Mouse (Mus musculus) intestine, embryonic 16.5 days (tissue): ENCODE data around the gene Gm45234. TPM values are rescaled to one million over a fixed set of nuclear protein-coding genes. Genes with fewer than 3 reads are reported as not detected.

Experiments
- ATAC-seq: fragments of 200-750 bp; cut with Nextera tagmentation; 2 replicates; pipeline ENCODE4 v1.8.0; 2017; ENCODE audit warnings: moderate TSS enrichment, moderate library complexity
- H3K27ac ChIP-seq: fragments of 300-500 bp; sonication (generic); 2 replicates; pipeline ENCODE4 v1.5.1; 2014; ENCODE audit warnings: mild to moderate bottlenecking, low read length
- H3K27me3 ChIP-seq: fragments of 300-500 bp; sonication (generic); replicated peaks from 2 replicates; pipeline ENCODE4 v1.6.1; 2014; ENCODE audit warnings: low read length, control low read depth, mixed read lengths; ENCODE audit not compliant: control insufficient read depth, insufficient read depth
- H3K36me3 ChIP-seq: fragments of 300-500 bp; sonication (generic); 2 replicates; pipeline ENCODE4 v1.6.1; 2014; ENCODE audit warnings: low read length, control low read depth; ENCODE audit not compliant: control insufficient read depth, insufficient read depth
- H3K4me1 ChIP-seq: fragments of 300-500 bp; sonication (generic); 2 replicates; pipeline ENCODE4 v1.6.1; 2014; ENCODE audit warnings: low read length, control low read depth, mixed read lengths; ENCODE audit not compliant: control insufficient read depth, insufficient read depth
- H3K4me2 ChIP-seq: fragments of 300-500 bp; sonication (generic); 2 replicates; pipeline ENCODE4 v1.6.1; 2014; ENCODE audit warnings: low read depth, low read length, control low read depth
- H3K4me3 ChIP-seq: fragments of 300-500 bp; sonication (generic); 2 replicates; pipeline ENCODE4 v1.5.1; 2014; ENCODE audit warnings: mild to moderate bottlenecking, low read length
- H3K9ac ChIP-seq: fragments of 300-500 bp; sonication (generic); 2 replicates; pipeline ENCODE4 v1.6.1; 2014; ENCODE audit warnings: low read depth, low read length
- H3K9me3 ChIP-seq: fragments of 300-500 bp; sonication (generic); 2 replicates; pipeline ENCODE4 v1.6.1; 2016; ENCODE audit warnings: low read length, control low read depth; ENCODE audit not compliant: control insufficient read depth
- WGBS: fragments of 180-500 bp; shearing (Covaris S2); extraction: QIAGEN DNeasy Blood & Tissue Kit; methylation state at CpG from one replicate; pipeline ENCODE4 v1.1.7; 2014; 5-methylcytosine and 5-hydroxymethylcytosine counted together
- polyA plus RNA-seq: library from polyadenylated mRNA; unstranded; fragments of >200 nt; fragmentation: Nextera tagmentation; extraction: Ambion mirVana; gene quantifications from 2 replicates; pipeline ENCODE4 v1.2.1, GENCODE M21; 2015

Gm45234 gene
- polyA plus RNA-seq, 1 experiment from 2014 or later: not detected

DNA sequence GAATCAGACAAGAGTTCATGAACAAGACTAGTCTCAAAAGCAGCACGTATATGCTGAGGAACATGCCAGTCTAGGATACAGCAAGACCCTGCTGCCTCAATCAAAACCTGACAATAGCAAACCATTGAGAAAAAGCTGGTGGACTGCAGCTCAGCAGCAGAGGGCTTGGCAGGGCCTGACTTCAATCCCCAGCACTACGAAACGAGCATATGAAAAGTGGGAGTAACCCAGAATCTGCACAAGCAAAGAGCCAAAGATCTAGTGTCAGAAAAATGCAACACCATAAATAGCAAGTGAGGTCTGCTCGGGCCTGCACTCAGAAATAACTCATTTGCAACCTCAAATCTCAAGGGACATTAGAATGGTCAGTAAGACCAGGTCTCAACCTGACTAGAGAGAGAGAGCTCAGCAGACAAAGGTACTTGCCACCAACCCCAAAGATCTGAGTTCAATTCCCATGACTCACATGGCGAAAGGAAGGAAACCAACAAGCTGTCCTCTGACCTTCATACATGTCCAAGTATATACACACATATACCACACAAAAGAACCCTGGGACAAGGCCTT is 49.7 kb downstream of the Gm45234 start:
- Histone ChIP-seq H3K4me3 (no peak overlapping the region), H3K4me2 (no peak overlapping the region), H3K9ac (no peak overlapping the region), H3K27me3 (no peaks in the 10 kb centered on the region), H3K36me3 (peaks cover 24% of the 10 kb centered on the region), H3K4me1 (peaks cover 23% of the 10 kb centered on the region), H3K9me3 (no peaks in the 10 kb centered on the region), H3K27ac (no peak overlapping the region)
- ATAC-seq: no peak
- 83% methylated on average over 5 of the region's 5 CpGs for WGBS

DNA sequence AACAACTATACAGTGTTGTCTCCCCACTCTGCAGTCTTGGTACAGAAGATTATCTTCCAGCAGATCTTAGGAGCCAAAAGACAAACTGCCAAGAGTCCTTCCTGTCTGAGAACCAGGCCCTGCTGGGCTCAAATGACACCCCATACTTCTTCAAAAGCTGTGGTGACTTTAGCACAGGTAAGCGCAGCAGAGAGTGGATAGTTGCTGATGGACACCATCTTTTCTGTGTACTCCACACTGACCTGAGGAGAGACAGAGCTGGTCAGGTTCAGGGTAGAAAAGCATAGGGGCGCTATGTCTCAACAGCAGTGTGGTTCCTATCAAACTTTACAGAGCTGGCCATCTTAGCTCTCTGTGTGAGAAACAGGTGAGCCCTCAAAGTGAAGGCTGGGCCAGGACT is 51.4 kb downstream of the Gm45234 start:
- H3K4me1 ChIP-seq: peaks cover 11% of the 10 kb centered on the region
- WGBS: 95% methylated on average over 2 of the region's 2 CpGs
- no peaks in the 10 kb centered on the region for H3K27me3 ChIP-seq
- H3K9ac ChIP-seq: no peak overlapping the region
- no peak overlapping the region for H3K27ac ChIP-seq
- no peak overlapping the region for H3K4me2 ChIP-seq
- H3K36me3 ChIP-seq: peaks cover 24% of the 10 kb centered on the region
- no peak for ATAC-seq
- no peaks in the 10 kb centered on the region for H3K9me3 ChIP-seq
- H3K4me3 ChIP-seq: no peak overlapping the region

DNA sequence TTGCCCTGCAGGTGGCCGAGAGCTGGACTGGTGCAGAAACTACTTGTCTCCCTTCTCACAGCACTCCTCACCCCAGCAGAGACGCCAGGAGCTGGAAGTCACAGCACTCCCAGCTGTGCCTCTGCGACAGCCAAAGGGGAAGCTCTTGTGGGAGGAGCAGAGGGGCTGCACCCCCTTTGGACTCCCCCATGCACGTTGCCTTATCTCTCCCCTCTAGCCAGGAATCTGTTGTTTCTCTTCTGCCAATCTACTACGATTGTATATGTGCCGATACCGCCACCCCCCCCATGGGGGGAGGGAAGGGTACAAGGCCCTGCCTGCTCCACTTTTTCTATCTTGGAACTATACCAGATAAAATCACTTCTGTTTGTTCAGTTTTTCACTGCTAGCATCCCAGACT is 52.0 kb downstream of the Gm45234 start:
- Histone ChIP-seq H3K9me3 (no peaks in the 10 kb centered on the region), H3K36me3 (peaks cover 24% of the 10 kb centered on the region), H3K27me3 (no peaks in the 10 kb centered on the region), H3K4me3 (no peak overlapping the region), H3K27ac (no peak overlapping the region), H3K4me1 (peaks cover 6% of the 10 kb centered on the region), H3K9ac (no peak overlapping the region), H3K4me2 (no peak overlapping the region)
- WGBS: 76% methylated on average over 7 of the region's 7 CpGs
- ATAC-seq: no peak

DNA sequence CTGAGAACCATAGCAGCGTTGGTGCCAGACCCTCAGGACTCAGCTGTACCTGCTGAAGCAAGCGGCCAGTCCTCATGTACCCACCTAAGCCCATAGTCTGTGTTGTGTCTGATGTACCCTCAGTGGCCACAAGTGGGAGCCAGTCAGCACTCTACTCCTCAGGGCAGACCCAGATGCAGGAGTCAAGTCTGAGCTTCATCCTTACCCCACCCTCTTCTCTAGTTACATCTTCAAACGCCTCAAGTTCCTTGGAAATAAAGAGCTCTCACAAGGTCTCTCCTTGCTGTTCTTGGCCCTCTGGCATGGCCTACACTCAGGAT is 53.1 kb downstream of the Gm45234 start:
- no peak overlapping the region for H3K27ac ChIP-seq
- WGBS: 42% methylated on average over 3 of the region's 3 CpGs
- no peak overlapping the region for H3K9ac ChIP-seq
- H3K4me2 ChIP-seq: no peak overlapping the region
- ATAC-seq: peak; percentile 55
- H3K36me3 ChIP-seq: peaks cover 21% of the 10 kb centered on the region
- H3K27me3 ChIP-seq: no peaks in the 10 kb centered on the region
- no peak overlapping the region for H3K4me3 ChIP-seq
- H3K4me1 ChIP-seq: no peaks in the 10 kb centered on the region; the same call in 1 of the 2 replicates
- no peaks in the 10 kb centered on the region for H3K9me3 ChIP-seq

DNA sequence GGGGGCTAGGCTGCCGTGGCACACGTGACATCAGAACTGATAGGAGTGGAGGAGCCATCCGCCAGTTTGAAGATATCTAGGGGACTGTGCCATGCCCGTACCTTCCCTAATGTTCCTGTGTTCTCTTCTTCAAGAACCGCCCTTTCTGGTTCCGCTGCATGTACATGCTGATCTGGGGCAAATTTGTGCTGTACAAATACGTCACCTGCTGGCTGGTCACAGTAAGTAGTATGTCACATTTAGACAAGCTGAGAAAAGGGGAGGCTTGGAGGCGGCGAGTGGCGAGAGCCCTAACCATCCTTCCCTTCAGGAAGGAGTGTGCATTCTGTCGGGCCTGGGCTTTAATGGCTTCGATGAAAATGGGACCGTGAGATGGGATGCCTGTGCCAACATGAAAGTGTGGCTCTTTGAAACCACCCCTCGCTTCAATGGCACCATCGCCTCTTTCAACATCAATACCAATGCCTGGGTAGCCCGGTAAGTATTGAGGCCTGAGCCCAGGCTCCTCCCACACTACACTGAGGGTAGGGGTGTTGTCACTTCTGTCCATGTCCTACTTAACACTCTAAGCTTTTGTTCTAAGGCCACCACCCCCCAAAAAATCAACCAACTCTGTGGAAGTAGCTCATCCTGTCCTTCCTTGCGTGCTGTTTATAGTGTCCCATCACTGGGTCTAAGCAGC is 53.6 kb downstream of the Gm45234 start:
- ATAC-seq: peak; percentile 17
- Histone ChIP-seq H3K4me3 (no peak overlapping the region), H3K36me3 (peaks cover 21% of the 10 kb centered on the region), H3K4me1 (no peaks in the 10 kb centered on the region; the same call in 1 of the 2 replicates), H3K27ac (no peak overlapping the region), H3K9me3 (no peaks in the 10 kb centered on the region), H3K4me2 (no peak overlapping the region), H3K27me3 (no peaks in the 10 kb centered on the region), H3K9ac (no peak overlapping the region)
- 90% methylated on average over 17 of the region's 17 CpGs for WGBS

DNA sequence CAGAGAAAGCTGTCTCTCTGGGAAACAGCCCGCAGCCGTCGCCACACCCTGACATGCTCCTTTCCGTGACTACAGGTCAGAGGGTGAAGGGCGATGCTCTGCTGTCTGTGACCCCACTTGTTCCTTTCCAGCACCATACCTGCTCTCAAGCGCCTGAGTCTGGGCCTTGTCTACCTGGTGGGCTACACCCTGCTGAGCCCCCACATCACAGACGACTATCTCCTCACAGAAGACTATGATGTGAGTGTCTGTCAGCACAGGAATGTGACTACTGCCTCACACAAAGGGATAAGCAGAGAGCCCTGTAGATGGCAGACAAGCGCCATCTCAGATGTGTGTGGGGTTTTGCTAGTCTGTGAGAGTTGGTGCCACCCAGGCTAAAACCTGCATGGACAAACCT is 54.5 kb downstream of the Gm45234 start:
- Histone ChIP-seq H3K9ac (no peak overlapping the region), H3K27ac (no peak overlapping the region; the same call in 1 of the 2 replicates), H3K4me1 (no peaks in the 10 kb centered on the region; the same call in 1 of the 2 replicates), H3K4me3 (no peak overlapping the region), H3K9me3 (no peaks in the 10 kb centered on the region), H3K36me3 (peaks cover 21% of the 10 kb centered on the region), H3K4me2 (no peak overlapping the region), H3K27me3 (no peaks in the 10 kb centered on the region)
- WGBS: 80% methylated on average over 8 of the region's 8 CpGs
- no peak for ATAC-seq

DNA sequence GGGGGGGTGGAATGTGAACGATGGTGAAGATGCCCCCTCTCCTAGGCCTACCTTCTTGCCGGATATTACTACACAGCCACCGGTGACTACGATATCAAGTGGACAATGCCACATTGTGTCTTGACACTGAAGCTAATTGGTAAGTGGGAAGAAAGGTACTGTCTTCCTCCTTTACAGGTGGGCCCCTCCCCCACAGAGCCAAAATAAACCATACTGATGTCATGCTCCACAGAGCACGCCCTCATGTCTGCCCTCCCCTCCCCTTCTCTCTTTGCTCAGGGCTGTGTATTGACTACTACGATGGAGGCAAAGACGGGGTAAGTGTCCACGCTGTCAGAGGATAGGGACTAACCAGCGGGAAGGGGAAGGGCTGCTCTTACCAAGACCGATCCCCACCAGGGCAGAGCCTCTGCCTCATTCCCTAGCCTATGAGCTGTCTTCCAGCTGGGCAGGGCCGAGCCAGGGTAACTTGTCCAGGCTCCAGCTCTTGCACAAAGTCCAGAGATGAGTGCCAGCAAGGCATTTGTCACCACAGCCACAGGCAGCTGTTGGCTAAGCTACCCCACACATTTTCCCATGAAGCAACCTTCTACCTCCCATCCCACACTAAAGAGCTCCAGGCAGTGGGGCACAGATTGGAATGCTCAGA is 55.7 kb downstream of the Gm45234 start:
- peak; percentile 41 for ATAC-seq
- H3K27ac ChIP-seq: 0 out of 2 replicates have a peak overlapping the region, but pooled peaks have one; percentile 1
- H3K4me1 ChIP-seq: no peaks in the 10 kb centered on the region; the same call in 1 of the 2 replicates
- H3K36me3 ChIP-seq: peaks cover 19% of the 10 kb centered on the region
- H3K9ac ChIP-seq: no peak overlapping the region
- no peak overlapping the region for H3K4me2 ChIP-seq
- 77% methylated on average over 10 of the region's 11 CpGs for WGBS
- no peaks in the 10 kb centered on the region for H3K27me3 ChIP-seq
- no peaks in the 10 kb centered on the region for H3K9me3 ChIP-seq
- no peak overlapping the region for H3K4me3 ChIP-seq

DNA sequence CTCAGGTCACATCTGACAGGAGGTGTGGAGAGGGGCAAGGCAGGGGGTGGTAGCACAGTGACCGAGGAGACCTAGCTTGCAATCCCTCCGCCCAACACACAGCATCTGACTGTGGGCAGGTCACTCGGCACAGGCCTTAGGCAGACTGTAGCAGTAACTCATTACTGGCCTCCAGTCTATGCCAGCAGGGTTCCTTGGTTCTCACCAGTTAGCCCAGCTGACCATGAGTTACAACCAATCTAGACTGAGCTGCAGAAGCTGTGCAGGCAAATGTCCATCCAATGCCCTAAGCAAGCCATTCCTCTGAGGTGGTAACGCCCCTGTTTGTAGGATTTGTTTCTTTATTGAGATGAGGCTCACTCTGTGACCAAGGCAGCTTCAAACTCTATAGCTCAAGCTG is 56.5 kb downstream of the Gm45234 start:
- Histone ChIP-seq H3K9ac (no peak overlapping the region), H3K4me3 (no peak overlapping the region), H3K4me1 (peaks cover 5% of the 10 kb centered on the region), H3K9me3 (no peaks in the 10 kb centered on the region), H3K27me3 (no peaks in the 10 kb centered on the region), H3K27ac (no peak overlapping the region), H3K4me2 (no peak overlapping the region), H3K36me3 (peaks cover 15% of the 10 kb centered on the region)
- ATAC-seq: no peak
- WGBS: 89% methylated on average over 4 of the region's 4 CpGs

DNA sequence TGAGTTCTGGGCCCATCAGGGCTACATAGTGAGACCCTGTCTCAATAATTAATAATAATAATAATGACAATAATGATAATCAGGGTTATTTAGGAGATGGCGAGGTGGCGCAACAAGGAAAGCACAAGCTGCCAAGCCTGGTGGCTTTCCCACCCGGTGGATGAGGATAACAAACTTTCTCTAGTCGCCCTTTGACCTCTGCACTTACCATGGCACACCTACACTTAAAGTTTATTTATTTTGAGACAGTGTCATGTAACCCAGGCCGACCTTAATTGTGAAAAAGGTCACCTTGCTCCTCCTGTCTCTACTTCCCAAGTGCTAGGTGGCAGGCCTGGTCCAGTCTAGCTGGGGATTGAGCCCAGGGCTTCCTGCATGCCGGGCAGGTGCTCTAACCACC is 57.1 kb downstream of the Gm45234 start:
- H3K36me3 ChIP-seq: peaks cover 15% of the 10 kb centered on the region; the same call in 1 of the 2 replicates
- H3K27me3 ChIP-seq: no peaks in the 10 kb centered on the region
- H3K4me3 ChIP-seq: no peak overlapping the region
- H3K4me1 ChIP-seq: peaks cover 11% of the 10 kb centered on the region
- H3K9ac ChIP-seq: no peak overlapping the region
- H3K27ac ChIP-seq: no peak overlapping the region
- H3K4me2 ChIP-seq: no peak overlapping the region
- ATAC-seq: no peak
- no peaks in the 10 kb centered on the region for H3K9me3 ChIP-seq
- 73% methylated on average over 6 of the region's 6 CpGs for WGBS
